Mouse (Mus musculus): ENCODE measurements around the gene Sox2.

The Sox2 gene

GRCm38 (mm10) chr3:34660542-34661290 lies 10.5 kb downstream of the Sox2 start:
- no peak for DNase-seq (ENCODE audit: low spot score)

GRCm38 (mm10) chr3:34661341-34662007 lies 11.3 kb downstream of the Sox2 start:
- peak; percentile 40 for DNase-seq (ENCODE audit: low spot score)

DNA sequence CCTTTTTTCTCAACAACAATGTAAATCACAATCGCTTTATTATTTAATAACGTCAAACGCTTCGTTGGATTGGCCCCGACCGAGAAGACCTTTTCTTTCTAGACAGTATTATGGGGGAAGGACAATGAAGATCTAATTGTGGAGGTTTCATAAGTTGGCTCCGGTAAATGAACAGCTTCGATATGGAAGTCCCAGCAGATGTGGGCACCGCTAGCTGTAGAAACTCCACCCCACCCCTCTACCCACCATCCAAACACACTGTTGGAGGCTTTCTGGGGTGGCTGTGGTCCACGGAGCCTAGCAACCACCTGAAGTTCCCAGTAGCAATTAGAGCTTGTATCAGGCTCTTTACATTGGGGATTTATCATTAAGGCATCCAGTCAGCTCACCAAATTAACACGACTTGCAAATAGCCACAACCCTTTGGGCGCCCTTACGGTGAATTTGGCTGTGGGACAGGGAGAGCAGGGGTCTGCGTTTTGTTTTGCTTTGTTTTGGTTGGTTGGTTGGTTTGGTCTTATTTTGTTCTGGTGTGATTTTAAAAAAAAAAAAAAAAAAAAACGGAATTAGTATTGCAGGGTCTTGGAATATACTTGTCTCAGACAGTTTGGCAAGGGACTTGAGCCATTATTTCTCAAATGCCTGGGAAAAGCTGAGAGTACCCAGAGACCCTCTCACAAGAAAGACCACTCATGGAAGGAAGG lies 12.0 kb downstream of the Sox2 start:
- no peak for DNase-seq (ENCODE audit: low spot score)

DNA sequence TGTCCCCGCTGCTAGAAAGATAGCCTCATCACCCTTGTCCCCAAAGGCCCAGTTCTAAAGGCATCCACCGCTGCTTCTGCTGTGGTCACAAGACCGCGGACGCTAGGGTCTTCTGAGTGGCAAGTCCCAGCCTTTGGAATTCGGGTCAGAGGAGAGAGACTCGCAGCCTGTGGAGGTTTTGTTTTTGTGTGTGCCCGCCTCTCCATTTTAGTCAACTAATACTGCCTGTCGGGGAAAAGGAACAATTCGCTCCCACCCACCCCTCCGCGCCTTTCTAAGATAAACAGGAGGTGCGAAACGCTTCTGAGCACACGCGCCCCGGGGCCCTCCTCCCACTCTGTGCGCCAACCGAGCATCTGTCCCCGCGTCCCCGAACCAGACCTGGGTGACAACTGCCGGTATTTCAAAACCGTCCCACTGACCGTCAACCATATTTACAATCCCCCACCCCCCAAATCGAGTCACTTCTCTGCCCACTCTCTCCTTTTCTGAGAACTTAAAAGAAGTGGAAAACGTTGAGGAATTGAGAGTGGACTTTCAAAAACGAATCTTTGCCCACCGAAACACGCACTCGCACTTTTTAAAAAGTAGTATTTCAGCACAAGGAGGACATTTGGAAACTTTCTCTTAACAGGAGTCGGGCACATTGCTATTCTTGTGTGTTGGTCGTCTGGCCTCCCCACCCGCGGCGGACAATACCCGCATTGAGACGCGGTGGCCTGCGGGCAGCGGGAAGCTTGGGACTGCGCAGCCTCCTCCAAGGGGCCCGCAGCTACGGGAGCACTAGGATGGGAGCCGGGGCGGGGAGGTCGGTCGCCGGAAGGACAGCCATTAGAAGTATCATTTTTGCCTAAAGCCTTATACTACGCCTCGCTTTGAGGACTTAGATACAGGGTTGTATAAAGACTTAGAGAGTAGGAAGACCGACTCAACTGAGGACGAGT lies 12.8 kb downstream of the Sox2 start:
- DNase-seq (ENCODE audit: low spot score) = peak; percentile 68

- peak; percentile 82 for DNase-seq (ENCODE audit: low spot score)
These were observed 13.8 kb downstream of the Sox2 start for GRCm38 (mm10) chr3:34663701-34664635.

DNA sequence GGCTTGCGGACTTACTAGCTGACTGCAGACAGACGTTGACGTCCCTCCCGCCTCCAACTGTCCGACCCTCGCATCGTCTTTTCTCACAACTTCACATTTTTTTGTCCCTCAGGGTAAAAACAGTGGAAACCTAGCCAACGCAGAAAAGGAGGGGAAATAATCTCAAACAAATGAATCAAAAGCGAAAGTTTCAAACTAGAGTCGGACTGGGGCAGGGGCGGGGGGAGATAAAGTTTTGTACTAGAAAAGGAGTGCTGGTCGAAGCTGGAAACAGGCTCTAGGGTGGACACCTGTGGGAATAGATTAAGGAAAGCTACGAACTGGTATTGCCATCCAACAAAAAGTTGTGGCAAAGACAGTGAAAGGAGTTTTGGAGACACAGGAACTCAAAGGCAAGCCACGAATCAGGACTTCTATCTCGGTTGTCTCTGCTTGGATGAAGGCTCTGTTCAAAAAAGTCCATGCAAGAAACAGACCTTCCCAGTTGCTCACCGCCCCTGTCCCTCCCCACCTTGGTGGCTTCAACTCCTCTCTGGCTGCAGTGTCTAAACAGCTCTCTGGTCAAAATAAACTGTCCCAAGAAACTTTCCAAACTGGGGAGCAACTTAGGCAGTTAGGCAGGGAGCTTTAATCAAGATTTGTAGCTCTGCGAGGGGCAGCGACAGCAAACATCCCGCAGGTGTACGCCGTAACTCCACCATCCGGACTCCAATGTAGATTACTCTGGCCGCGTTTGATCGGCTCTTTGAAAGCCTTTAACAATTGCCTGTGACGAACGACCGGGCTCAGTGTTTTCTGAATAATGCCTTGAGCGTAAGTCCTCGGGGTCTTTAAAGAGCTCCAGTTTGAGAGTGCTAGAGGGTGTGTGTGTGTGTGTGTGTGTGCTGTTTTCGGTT lies 14.7 kb downstream of the Sox2 start:
- DNase-seq (ENCODE audit: low spot score) = peak; percentile 78

DNA sequence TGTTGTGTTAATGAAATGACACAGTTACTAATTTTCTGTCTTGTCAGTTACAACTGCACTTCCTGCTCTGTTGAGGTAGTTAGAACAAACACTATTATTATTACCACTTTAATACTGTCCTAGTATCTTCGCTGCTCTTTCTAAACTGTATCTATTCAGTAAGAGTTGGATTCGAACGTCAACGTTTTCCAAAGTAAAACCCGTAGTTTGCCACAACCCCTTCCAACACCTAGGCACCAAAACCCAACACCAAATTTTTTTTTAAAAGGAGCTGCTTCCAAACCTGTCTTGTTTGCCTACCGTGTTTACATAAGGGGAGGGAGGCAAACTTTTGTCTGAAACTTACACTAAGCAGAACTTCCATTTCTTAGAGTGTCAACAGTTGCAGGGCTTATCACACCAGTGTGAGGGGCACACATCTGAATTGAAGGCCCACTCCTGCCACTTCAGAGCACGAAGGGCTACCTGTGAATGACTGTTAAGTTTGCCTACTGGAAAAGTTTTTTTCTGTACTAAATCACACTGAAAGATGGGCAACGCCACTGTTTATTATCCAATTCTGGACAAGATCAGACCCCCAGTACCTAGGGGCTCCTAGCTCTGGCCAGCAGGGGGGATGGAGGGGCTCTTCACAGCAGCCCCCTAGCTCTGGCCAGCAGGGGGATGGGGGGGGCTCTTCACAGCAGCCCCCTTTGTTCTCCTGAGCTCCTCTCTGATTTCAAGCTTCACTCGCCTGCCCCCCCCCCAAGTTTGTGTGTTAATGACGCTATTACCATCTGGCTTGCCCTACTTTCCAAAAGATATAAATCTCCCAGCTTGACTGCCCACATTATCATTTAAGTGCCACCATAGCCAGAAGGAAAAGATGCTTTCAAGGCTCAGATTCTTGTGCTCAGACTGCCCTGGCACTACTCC lies 15.8 kb downstream of the Sox2 start:
- DNase-seq (ENCODE audit: low spot score) = no peak

GRCm38 (mm10) chr3:34667180-34667579 lies 17.0 kb downstream of the Sox2 start:
- DNase-seq (ENCODE audit: low spot score) = no peak

- DNase-seq (ENCODE audit: low spot score) = peak; percentile 75
These were observed 17.9 kb downstream of the Sox2 start for GRCm38 (mm10) chr3:34667881-34668817.

- DNase-seq (ENCODE audit: low spot score) = peak; percentile 61
These were observed 20.9 kb downstream of the Sox2 start for GRCm38 (mm10) chr3:34671024-34671660.

DNA sequence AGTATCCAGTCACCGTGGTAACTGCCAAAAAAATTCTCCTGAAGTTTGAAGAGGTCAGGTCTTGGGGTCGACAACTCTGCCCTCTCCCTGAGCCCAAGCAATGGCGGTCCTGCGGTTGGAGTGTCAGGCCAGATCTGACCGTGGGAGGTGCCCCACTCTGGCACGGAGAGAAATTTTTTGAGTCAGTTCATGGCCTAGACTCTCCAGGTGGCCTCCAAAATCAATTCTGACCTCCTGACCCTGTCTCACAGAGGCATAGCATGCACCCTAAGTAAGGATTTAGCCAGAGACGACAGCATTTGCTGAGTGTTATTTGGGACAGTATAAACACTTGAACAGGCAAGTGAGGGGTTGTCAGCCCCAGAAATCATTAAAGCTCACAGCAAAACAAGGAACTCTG lies 28.6 kb downstream of the Sox2 start:
- peak; percentile 87 for DNase-seq (ENCODE audit: low spot score)

- DNase-seq (ENCODE audit: low spot score) = no peak
These were observed 29.2 kb downstream of the Sox2 start for GRCm38 (mm10) chr3:34679439-34679838.

GRCm38 (mm10) chr3:34679921-34680320 lies 29.7 kb downstream of the Sox2 start:
- peak; percentile 42 for DNase-seq (ENCODE audit: low spot score)

GRCm38 (mm10) chr3:34688072-34688471 lies 37.9 kb downstream of the Sox2 start:
- no peak for DNase-seq (ENCODE audit: low spot score)

- peak; percentile 71 for DNase-seq (ENCODE audit: low spot score)
These were observed 41.6 kb downstream of the Sox2 start for GRCm38 (mm10) chr3:34691703-34692393.

DNA sequence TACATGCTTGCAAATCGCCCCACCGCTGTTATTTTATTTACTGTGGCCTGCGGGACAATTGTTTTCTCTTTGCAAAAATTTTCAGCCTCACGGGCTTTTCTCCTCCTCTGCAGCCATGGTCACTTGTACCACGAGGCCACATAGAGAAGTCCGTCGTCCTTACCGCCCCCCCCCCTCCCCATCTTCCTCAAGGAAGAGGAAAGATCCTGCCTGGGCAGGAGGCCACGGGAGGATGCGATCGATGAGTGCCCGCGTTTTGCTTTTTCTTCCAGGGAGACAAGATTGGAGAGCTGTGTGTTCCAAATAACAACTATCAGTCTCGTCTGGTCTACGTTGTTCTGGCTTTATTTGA lies 42.2 kb downstream of the Sox2 start:
- no peak for DNase-seq (ENCODE audit: low spot score)

Data from embryo, embryonic 10 days (tissue).